Mouse (Mus musculus) lung, embryonic 16.5 days (tissue): ENCODE measurements around the gene N4bp2l2. TPM values are rescaled to one million over a fixed set of nuclear protein-coding genes. Genes with fewer than 3 reads are reported as not detected.
"Not testable (repeated sequence)": the region's sequence is repeated elsewhere in the genome, so short reads cannot be mapped to it uniquely, and the experiment has no call there.

Source experiments
- ATAC-seq: fragments of 200-750 bp; cut with Nextera tagmentation; 2 replicates; pipeline ENCODE4 v1.8.0; 2017; ENCODE audit warnings: low read depth, mild to moderate bottlenecking, moderate library complexity
- H3K27ac ChIP-seq: fragments of 300-500 bp; sonication (generic); 2 replicates; pipeline ENCODE4 v1.5.1; 2014; ENCODE audit warnings: mild to moderate bottlenecking, control low read depth, low read length
- H3K27me3 ChIP-seq: fragments of 300-500 bp; sonication (generic); 2 replicates; pipeline ENCODE4 v1.6.1; 2014; ENCODE audit warnings: low read depth, low read length, mixed read lengths; ENCODE audit not compliant: control insufficient read depth, insufficient read depth
- H3K36me3 ChIP-seq: fragments of 300-500 bp; sonication (generic); 2 replicates; pipeline ENCODE4 v1.6.1; 2014; ENCODE audit warnings: low read length; ENCODE audit not compliant: control insufficient read depth, insufficient read depth
- H3K4me1 ChIP-seq: fragments of 300-500 bp; sonication (generic); replicated peaks from 2 replicates; pipeline ENCODE4 v1.6.1; 2014; ENCODE audit warnings: low read length, mixed read lengths; ENCODE audit not compliant: control insufficient read depth, insufficient read depth
- H3K4me2 ChIP-seq: fragments of 300-500 bp; sonication (generic); 2 replicates; pipeline ENCODE4 v1.6.1; 2014; ENCODE audit warnings: low read depth, low read length, control low read depth
- H3K4me3 ChIP-seq: fragments of 300-500 bp; sonication (generic); 2 replicates; pipeline ENCODE4 v1.5.1; 2014; ENCODE audit warnings: mild to moderate bottlenecking, low read length, control low read depth
- H3K9ac ChIP-seq: fragments of 300-500 bp; sonication (generic); 2 replicates; pipeline ENCODE4 v1.6.1; 2014; ENCODE audit warnings: low read length, control low read depth
- H3K9me3 ChIP-seq: fragments of 300-500 bp; sonication (generic); 2 replicates; pipeline ENCODE4 v1.6.1; 2016; ENCODE audit warnings: low read length; ENCODE audit not compliant: control insufficient read depth
- WGBS: fragments of 180-500 bp; shearing (Covaris S2); extraction: QIAGEN DNeasy Blood & Tissue Kit; methylation state at CpG from one replicate; pipeline ENCODE4 v1.1.7; 2014; 5-methylcytosine and 5-hydroxymethylcytosine counted together
- polyA plus RNA-seq: library from polyadenylated mRNA; unstranded; fragments of >200 nt; fragmentation: Nextera tagmentation; extraction: Ambion mirVana; gene quantifications from 2 replicates; pipeline ENCODE4 v1.2.1, GENCODE M21; 2015

N4bp2l2 gene
- polyA plus RNA-seq, 1 experiment from 2014 or later, result 42.0 TPM

DNA sequence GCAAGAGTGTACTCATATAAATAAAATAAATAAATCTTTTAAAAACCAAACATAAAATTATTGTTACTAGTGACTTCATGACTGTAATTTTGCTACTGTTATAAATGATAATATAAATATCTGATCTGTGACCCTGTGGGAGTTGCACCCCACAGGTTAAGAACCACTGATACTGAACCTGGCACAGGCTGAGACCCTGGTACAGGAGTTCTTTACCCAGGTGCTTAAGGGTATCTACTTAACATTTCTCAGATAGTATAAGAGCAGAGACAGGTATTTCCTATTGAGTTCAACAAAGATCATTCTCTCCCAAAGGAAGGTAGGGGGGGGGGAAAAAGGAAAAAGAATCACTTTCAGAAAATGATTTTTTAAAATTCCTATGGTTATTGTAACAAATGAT, 11.4 kb downstream of the N4bp2l2 start:
- peak; percentile 70 for ATAC-seq

GRCm38 (mm10) chr5:150652578-150652977, 13.4 kb downstream of the N4bp2l2 start:
- H3K9me3 ChIP-seq, result no peaks in the 10 kb centered on the region
- no peak overlapping the region for H3K4me2 ChIP-seq
- H3K27me3 ChIP-seq, result no peaks in the 10 kb centered on the region
- H3K4me3 ChIP-seq, result no peak overlapping the region
- no peak overlapping the region for H3K27ac ChIP-seq
- no peak overlapping the region for H3K9ac ChIP-seq
- no peaks in the 10 kb centered on the region; the same call in 1 of the 2 replicates for H3K4me1 ChIP-seq
- no peak for ATAC-seq
- WGBS, result 75% methylated on average over 2 of the region's 2 CpGs
- peaks cover 10% of the 10 kb centered on the region for H3K36me3 ChIP-seq

More for the DNA sequence above, 11.4 kb downstream of the N4bp2l2 start:
- peaks cover 3% of the 10 kb centered on the region; the same call in 1 of the 2 replicates for H3K36me3 ChIP-seq
- H3K4me2 ChIP-seq, result no peak overlapping the region
- H3K4me1 ChIP-seq, result peaks cover 3% of the 10 kb centered on the region
- no peaks in the 10 kb centered on the region for H3K27me3 ChIP-seq
- H3K9ac ChIP-seq, result no peak overlapping the region
- no peak overlapping the region for H3K27ac ChIP-seq
- no peak overlapping the region for H3K4me3 ChIP-seq
- H3K9me3 ChIP-seq, result no peaks in the 10 kb centered on the region

GRCm38 (mm10) chr5:150644926-150645325, 21.1 kb downstream of the N4bp2l2 start:
- Histone ChIP-seq H3K9me3 (no peaks in the 10 kb centered on the region), H3K36me3 (peaks cover 27% of the 10 kb centered on the region), H3K27me3 (no peaks in the 10 kb centered on the region), H3K4me1 (no peaks in the 10 kb centered on the region), H3K4me3 (no peak overlapping the region), H3K4me2 (no peak overlapping the region), H3K9ac (no peak overlapping the region), H3K27ac (no peak overlapping the region)
- ATAC-seq, result no peak
- 88% methylated on average over 4 of the region's 4 CpGs for WGBS

DNA sequence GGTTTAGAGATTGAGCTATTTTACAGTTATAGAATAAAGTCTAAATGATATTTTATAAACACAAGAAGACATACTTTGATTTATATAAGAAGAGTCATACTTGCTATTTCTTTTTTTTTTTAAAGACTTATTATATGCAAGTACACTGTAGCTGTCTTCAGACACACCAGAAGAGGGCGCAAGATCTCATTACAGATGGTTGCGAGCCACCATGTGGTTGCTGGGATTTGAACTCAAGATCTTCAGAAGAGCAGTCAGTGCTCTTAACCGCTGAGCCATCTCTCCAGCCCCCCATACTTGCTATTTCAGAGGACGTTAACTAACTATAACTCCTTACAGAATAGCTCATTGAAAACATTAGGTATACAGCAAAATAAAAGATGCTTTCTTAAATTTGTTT, 22.6 kb downstream of the N4bp2l2 start:
- 90% methylated on average over 4 of the region's 4 CpGs for WGBS
- H3K27me3 ChIP-seq, H3K9ac ChIP-seq, H3K4me1 ChIP-seq, H3K9me3 ChIP-seq, H3K4me2 ChIP-seq, H3K27ac ChIP-seq, ATAC-seq, H3K4me3 ChIP-seq: not testable (repeated sequence)
- peaks cover 20% of the 10 kb centered on the region for H3K36me3 ChIP-seq

DNA sequence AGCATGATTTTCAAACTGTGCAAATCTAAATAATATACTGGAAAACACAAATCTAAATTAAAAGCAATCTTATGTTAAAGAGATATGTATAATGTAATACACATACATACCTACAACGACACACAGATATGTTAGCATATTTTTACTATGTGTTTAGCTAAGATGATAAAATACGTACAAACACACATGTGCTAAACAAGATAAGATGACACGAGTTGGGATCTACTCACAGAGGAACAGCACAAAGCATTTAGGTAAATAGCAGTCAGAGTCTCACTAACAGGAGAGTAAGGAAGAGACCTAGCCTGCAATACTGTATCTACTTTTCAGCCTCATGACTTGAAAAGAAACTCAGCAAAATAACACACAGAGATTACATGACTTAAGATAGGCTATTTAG, 24.5 kb downstream of the N4bp2l2 start:
- ATAC-seq, result no peak
- no peak overlapping the region for H3K27ac ChIP-seq
- H3K4me2 ChIP-seq, result no peak overlapping the region
- H3K36me3 ChIP-seq, result peaks cover 17% of the 10 kb centered on the region
- 84% methylated on average over 3 of the region's 3 CpGs for WGBS
- H3K4me3 ChIP-seq, result no peak overlapping the region
- no peaks in the 10 kb centered on the region for H3K9me3 ChIP-seq
- H3K9ac ChIP-seq, result no peak overlapping the region
- no peaks in the 10 kb centered on the region for H3K4me1 ChIP-seq
- no peaks in the 10 kb centered on the region for H3K27me3 ChIP-seq

GRCm38 (mm10) chr5:150629692-150630091, 36.3 kb downstream of the N4bp2l2 start:
- H3K36me3 ChIP-seq, result no peaks in the 10 kb centered on the region
- H3K4me3 ChIP-seq, result no peak overlapping the region
- H3K9me3 ChIP-seq, result no peaks in the 10 kb centered on the region
- no peak overlapping the region for H3K4me2 ChIP-seq
- no peaks in the 10 kb centered on the region for H3K27me3 ChIP-seq
- 79% methylated on average over 2 of the region's 2 CpGs for WGBS
- H3K9ac ChIP-seq, result no peak overlapping the region
- H3K4me1 ChIP-seq, result no peaks in the 10 kb centered on the region
- no peak for ATAC-seq
- no peak overlapping the region for H3K27ac ChIP-seq

GRCm38 (mm10) chr5:150629272-150629671, 36.7 kb downstream of the N4bp2l2 start:
- 86% methylated on average over 1 of the region's 1 CpGs for whole genome bisulfite sequencing
- Histone ChIP-seq H3K36me3 (no peaks in the 10 kb centered on the region), H3K27me3 (no peaks in the 10 kb centered on the region), H3K9ac (no peak overlapping the region), H3K4me1 (no peaks in the 10 kb centered on the region), H3K4me3 (no peak overlapping the region), H3K4me2 (no peak overlapping the region), H3K9me3 (no peaks in the 10 kb centered on the region), H3K27ac (no peak overlapping the region)
- ATAC-seq, result no peak

GRCm38 (mm10) chr5:150625528-150625927, 40.5 kb downstream of the N4bp2l2 start:
- Histone ChIP-seq H3K27ac (no peak overlapping the region), H3K36me3 (no peaks in the 10 kb centered on the region), H3K4me1 (peaks cover 4% of the 10 kb centered on the region; the same call in 1 of the 2 replicates), H3K4me3 (no peak overlapping the region), H3K27me3 (no peaks in the 10 kb centered on the region), H3K4me2 (no peak overlapping the region), H3K9me3 (no peaks in the 10 kb centered on the region), H3K9ac (no peak overlapping the region)
- no peak for ATAC-seq
- 71% methylated on average over 7 of the region's 7 CpGs for whole genome bisulfite sequencing

DNA sequence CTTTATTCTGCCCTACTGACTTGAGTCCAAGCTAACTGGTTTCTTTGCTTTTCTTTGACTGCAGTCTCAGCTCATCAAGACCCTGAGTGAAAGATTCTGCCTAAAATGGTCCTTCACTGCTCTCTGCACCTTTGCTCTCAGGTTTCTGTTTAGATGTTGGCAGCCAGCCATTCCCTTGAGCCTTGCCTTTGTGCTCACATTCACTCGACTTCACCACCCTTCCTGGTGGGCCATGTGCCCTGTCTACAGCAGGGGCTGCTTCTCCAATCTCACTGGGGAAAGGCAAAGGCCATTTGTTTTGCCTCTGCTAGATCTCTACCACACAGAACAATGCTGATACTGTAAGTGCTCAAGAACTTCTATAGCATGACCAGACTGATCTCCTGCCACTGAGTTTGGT, 43.2 kb downstream of the N4bp2l2 start:
- no peak overlapping the region for H3K9ac ChIP-seq
- H3K9me3 ChIP-seq, result no peaks in the 10 kb centered on the region
- no peak overlapping the region for H3K4me3 ChIP-seq
- H3K27ac ChIP-seq, result peak overlapping the region; percentile 1; the same call in 1 of the 2 replicates
- H3K36me3 ChIP-seq, result no peaks in the 10 kb centered on the region
- no peak overlapping the region for H3K4me2 ChIP-seq
- peaks cover 4% of the 10 kb centered on the region; the same call in 1 of the 2 replicates for H3K4me1 ChIP-seq
- ATAC-seq, result peak; percentile 79
- WGBS, result 3% methylated on average over 1 of the region's 1 CpGs
- H3K27me3 ChIP-seq, result no peaks in the 10 kb centered on the region

- H3K9me3 ChIP-seq, result no peaks in the 10 kb centered on the region
- no peak for ATAC-seq
- no peaks in the 10 kb centered on the region for H3K27me3 ChIP-seq
- no peak overlapping the region for H3K9ac ChIP-seq
- 86% methylated on average over 3 of the region's 3 CpGs for WGBS
- no peak overlapping the region for H3K27ac ChIP-seq
- peaks cover 4% of the 10 kb centered on the region; the same call in 1 of the 2 replicates for H3K4me1 ChIP-seq
- H3K4me2 ChIP-seq, result no peak overlapping the region
- no peak overlapping the region for H3K4me3 ChIP-seq
- no peaks in the 10 kb centered on the region for H3K36me3 ChIP-seq
Observed at GRCm38 (mm10) chr5:150621592-150621991, 44.4 kb downstream of the N4bp2l2 start.
